Mouse (Mus musculus) liver, embryonic 11.5 days (tissue): ENCODE data around the gene Gm45753. TPM values are rescaled to one million over a fixed set of nuclear protein-coding genes. Genes with fewer than 3 reads are reported as not detected.

ENCODE experiments used
- ATAC-seq: fragments of 200-750 bp; cut with Nextera tagmentation; replicated peaks from 2 replicates; pipeline ENCODE4 v1.8.0; 2017; ENCODE audit warnings: moderate number of reproducible peaks, mild to moderate bottlenecking, moderate TSS enrichment, moderate library complexity; ENCODE audit not compliant: low FRiP score
- DNase-seq: peaks from one replicate; pipeline ENCODE4 v3.0.0-alpha.2; 2017; ENCODE audit warnings: low spot score
- H3K27ac ChIP-seq: fragments of 300-500 bp; sonication (generic); 2 replicates; pipeline ENCODE4 v1.5.1; 2014; ENCODE audit warnings: mild to moderate bottlenecking, low read depth, low read length, control low read depth
- H3K27me3 ChIP-seq: fragments of 300-500 bp; sonication (generic); replicated peaks from 2 replicates; pipeline ENCODE4 v1.6.1; 2014; ENCODE audit warnings: low read length, mixed read lengths; ENCODE audit not compliant: control insufficient read depth, insufficient read depth
- H3K36me3 ChIP-seq: fragments of 300-500 bp; sonication (generic); 2 replicates; pipeline ENCODE4 v1.6.1; 2014; ENCODE audit warnings: mild to moderate bottlenecking, low read length, moderate library complexity, mixed read lengths; ENCODE audit not compliant: control insufficient read depth, insufficient read depth
- H3K4me1 ChIP-seq: fragments of 300-500 bp; sonication (generic); replicated peaks from 2 replicates; pipeline ENCODE4 v1.6.1; 2014; ENCODE audit warnings: low read length, mixed read lengths; ENCODE audit not compliant: control insufficient read depth, insufficient read depth
- H3K4me2 ChIP-seq: fragments of 300-500 bp; sonication (generic); 2 replicates; pipeline ENCODE4 v1.6.1; 2014; ENCODE audit warnings: mild to moderate bottlenecking, control low read depth, moderate library complexity
- H3K4me3 ChIP-seq: fragments of 300-500 bp; sonication (generic); 2 replicates; pipeline ENCODE4 v1.5.1; 2014; ENCODE audit warnings: low read depth, low read length, control low read depth
- H3K9ac ChIP-seq: fragments of 300-500 bp; sonication (generic); 2 replicates; pipeline ENCODE4 v1.6.1; 2014; ENCODE audit warnings: low read depth, low read length, control low read depth
- H3K9me3 ChIP-seq: fragments of 300-500 bp; sonication (generic); 2 replicates; pipeline ENCODE4 v1.6.1; 2016; ENCODE audit warnings: low read length, inconsistent platforms, mixed read lengths; ENCODE audit not compliant: control insufficient read depth
- WGBS: fragments of 180-500 bp; shearing (Covaris S2); extraction: QIAGEN DNeasy Blood & Tissue Kit; methylation state at CpG from one replicate; pipeline ENCODE4 v1.1.7; 2014; 5-methylcytosine and 5-hydroxymethylcytosine counted together
- polyA plus RNA-seq: library from polyadenylated mRNA; unstranded; fragments of >200 nt; fragmentation: Nextera tagmentation; extraction: Ambion mirVana; gene quantifications from 2 replicates; pipeline ENCODE4 v1.2.1, GENCODE M21; 2014

Gm45753 gene
- polyA plus RNA-seq, 1 experiment from 2014 or later: 0.89 TPM

- WGBS: 86% methylated on average over 6 of the region's 6 CpGs
- no peak for ATAC-seq
- H3K4me3 ChIP-seq: no peak overlapping the region
These were observed 13.0 kb downstream of the Gm45753 start for GRCm38 (mm10) chr8:45295276-45295675.

GRCm38 (mm10) chr8:45294687-45295086 lies 13.6 kb downstream of the Gm45753 start, which contains the start of gene Klkb1:
Klkb1 (minus strand) TSS chr8:45294859.
- Histone ChIP-seq H3K9me3 (no peaks in the 10 kb centered on the region), H3K27ac (no peak within 1 kb of the TSS), H3K4me2 (no peak within 1 kb of the TSS), H3K36me3 (no peaks in the 10 kb centered on the region), H3K4me3 (no peak within 1 kb of the TSS), H3K9ac (no peak within 1 kb of the TSS), H3K4me1 (no peaks in the 10 kb centered on the region), H3K27me3 (no peaks in the 10 kb centered on the region)
- DNase-seq: no peak
- 78% methylated on average over 7 of the region's 7 CpGs for WGBS
- no peak for ATAC-seq

More at GRCm38 (mm10) chr8:45295276-45295675, 13.0 kb downstream of the Gm45753 start:
- Histone ChIP-seq H3K27ac (no peak overlapping the region), H3K4me2 (no peak overlapping the region), H3K9me3 (no peaks in the 10 kb centered on the region), H3K4me1 (no peaks in the 10 kb centered on the region), H3K36me3 (no peaks in the 10 kb centered on the region), H3K9ac (no peak overlapping the region), H3K27me3 (no peaks in the 10 kb centered on the region)
- no peak for DNase-seq

DNA sequence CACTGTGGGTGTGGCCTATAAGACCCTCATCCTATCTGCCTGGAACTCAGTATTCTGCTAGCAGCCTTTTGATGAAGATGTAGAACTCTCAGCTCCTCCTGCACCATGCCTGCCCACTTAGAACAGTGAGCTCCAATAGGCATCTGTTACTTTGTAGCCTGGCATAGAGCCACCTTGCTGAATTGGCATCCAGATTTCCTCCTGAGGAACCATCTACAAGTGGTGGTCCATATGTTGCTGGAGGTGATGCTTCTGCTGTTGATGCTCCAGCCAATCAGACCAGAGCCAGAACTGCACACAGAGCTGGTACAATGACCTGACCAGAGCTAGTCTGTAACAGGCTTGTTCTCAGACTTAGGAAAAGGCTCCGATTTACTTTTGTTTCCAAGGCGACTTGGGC lies 16.5 kb downstream of the Gm45753 start:
- DNase-seq (no peak), ATAC-seq (no peak)
- Histone ChIP-seq H3K27ac (no peak overlapping the region), H3K9ac (no peak overlapping the region), H3K4me1 (no peaks in the 10 kb centered on the region), H3K36me3 (no peaks in the 10 kb centered on the region), H3K4me3 (no peak overlapping the region), H3K27me3 (no peaks in the 10 kb centered on the region), H3K9me3 (no peaks in the 10 kb centered on the region), H3K4me2 (no peak overlapping the region)
- WGBS: 80% methylated on average over 2 of the region's 2 CpGs

DNA sequence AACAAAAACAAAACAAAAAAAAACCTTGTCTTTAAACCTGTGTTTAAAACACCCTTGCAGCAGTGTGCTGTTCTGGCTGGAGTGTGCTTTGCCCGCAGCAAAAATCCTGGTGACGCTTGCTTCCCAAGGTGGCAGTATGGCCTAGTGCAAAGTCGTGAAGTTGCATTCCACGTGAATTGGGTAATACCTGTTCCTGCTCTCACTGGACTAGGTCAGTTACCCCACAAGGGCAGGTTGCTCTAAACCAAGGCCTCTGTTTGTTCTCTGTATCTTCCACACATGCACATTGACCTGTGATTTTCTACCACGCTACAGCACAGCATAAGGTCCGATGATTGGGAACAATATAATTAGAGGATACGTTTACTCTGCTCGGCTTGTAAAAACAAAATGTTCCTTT lies 26.6 kb downstream of the Gm45753 start:
- Histone ChIP-seq H3K4me3 (no peak overlapping the region), H3K9me3 (no peaks in the 10 kb centered on the region), H3K4me2 (no peak overlapping the region), H3K27me3 (no peaks in the 10 kb centered on the region), H3K27ac (no peak overlapping the region), H3K4me1 (no peaks in the 10 kb centered on the region), H3K9ac (no peak overlapping the region), H3K36me3 (no peaks in the 10 kb centered on the region)
- DNase-seq (no peak), ATAC-seq (no peak)
- 74% methylated on average over 8 of the region's 8 CpGs for WGBS

DNA sequence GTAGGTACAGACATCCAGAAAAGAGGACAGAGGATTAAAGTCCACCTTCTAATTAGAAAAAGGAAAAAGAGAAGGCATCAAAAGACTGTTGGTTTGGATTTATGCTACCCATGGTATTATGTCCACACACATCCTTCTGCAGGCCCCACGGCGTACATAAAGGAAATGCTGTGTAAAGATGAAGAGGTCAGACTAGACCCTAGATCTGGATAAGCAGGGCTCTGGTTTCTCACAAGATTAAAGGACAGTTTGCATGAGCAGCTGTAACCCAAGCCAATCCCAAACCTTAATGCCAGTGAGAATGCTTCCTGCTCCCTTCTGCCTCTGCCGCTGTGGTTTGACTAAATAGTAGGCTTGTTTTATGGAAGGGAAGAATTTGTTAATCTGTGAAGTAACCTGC lies 30.8 kb downstream of the Gm45753 start:
- no peak overlapping the region for H3K4me3 ChIP-seq
- no peaks in the 10 kb centered on the region for H3K4me1 ChIP-seq
- H3K9ac ChIP-seq: no peak overlapping the region
- no peaks in the 10 kb centered on the region for H3K27me3 ChIP-seq
- H3K27ac ChIP-seq: no peak overlapping the region
- H3K4me2 ChIP-seq: no peak overlapping the region
- H3K9me3 ChIP-seq: no peaks in the 10 kb centered on the region
- ATAC-seq (no peak), DNase-seq (no peak)
- no peaks in the 10 kb centered on the region for H3K36me3 ChIP-seq
- WGBS: 79% methylated on average over 3 of the region's 3 CpGs

GRCm38 (mm10) chr8:45274317-45274716 lies 33.9 kb downstream of the Gm45753 start:
- 81% methylated on average over 4 of the region's 4 CpGs for WGBS
- Histone ChIP-seq H3K9me3 (no peaks in the 10 kb centered on the region), H3K27me3 (no peaks in the 10 kb centered on the region), H3K4me1 (no peaks in the 10 kb centered on the region), H3K4me3 (no peak overlapping the region), H3K36me3 (no peaks in the 10 kb centered on the region), H3K9ac (no peak overlapping the region), H3K4me2 (no peak overlapping the region), H3K27ac (no peak overlapping the region)
- no peak for ATAC-seq
- DNase-seq: no peak

DNA sequence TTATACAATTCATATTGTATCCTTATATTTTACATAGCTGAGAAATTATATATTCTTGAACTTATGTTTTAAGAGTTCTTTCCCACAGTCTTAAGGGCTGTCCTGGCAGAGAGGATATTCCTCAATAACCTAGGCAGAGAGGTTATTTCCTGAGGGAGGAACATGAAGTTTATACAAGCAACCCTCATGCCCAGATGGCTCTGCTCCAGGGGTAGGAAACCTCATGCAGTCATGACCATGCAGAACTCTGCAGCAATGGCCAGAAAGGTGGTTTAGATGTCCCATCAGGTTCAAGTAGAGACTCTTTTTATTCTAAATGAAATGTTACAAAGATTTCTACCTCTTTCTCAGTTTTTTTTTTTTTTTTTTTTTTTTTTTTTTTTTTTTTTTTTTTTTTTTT lies 39.2 kb downstream of the Gm45753 start:
- H3K4me1 ChIP-seq: no peaks in the 10 kb centered on the region
- H3K9ac ChIP-seq: no peak overlapping the region
- no peaks in the 10 kb centered on the region for H3K27me3 ChIP-seq
- no peak overlapping the region for H3K27ac ChIP-seq
- DNase-seq (no peak), ATAC-seq (no peak)
- H3K9me3 ChIP-seq: no peaks in the 10 kb centered on the region
- H3K4me3 ChIP-seq: no peak overlapping the region
- no peak overlapping the region for H3K4me2 ChIP-seq
- no peaks in the 10 kb centered on the region for H3K36me3 ChIP-seq

- Histone ChIP-seq H3K4me2 (no peak overlapping the region), H3K27ac (no peak overlapping the region), H3K4me1 (no peaks in the 10 kb centered on the region), H3K4me3 (no peak overlapping the region), H3K9ac (no peak overlapping the region), H3K27me3 (no peaks in the 10 kb centered on the region), H3K9me3 (no peaks in the 10 kb centered on the region), H3K36me3 (no peaks in the 10 kb centered on the region)
- DNase-seq (no peak), ATAC-seq (no peak)
These were observed 39.8 kb downstream of the Gm45753 start for GRCm38 (mm10) chr8:45268485-45268884.

GRCm38 (mm10) chr8:45267611-45268391 lies 40.5 kb downstream of the Gm45753 start:
- Histone ChIP-seq H3K4me1 (no peaks in the 10 kb centered on the region), H3K36me3 (no peaks in the 10 kb centered on the region), H3K27me3 (no peaks in the 10 kb centered on the region), H3K9ac (no peak overlapping the region), H3K27ac (no peak overlapping the region), H3K4me3 (no peak overlapping the region), H3K4me2 (no peak overlapping the region), H3K9me3 (no peaks in the 10 kb centered on the region)
- ATAC-seq (no peak), DNase-seq (no peak)
- 84% methylated on average over 4 of the region's 4 CpGs for WGBS
